Mouse (Mus musculus) heart, embryonic 14.5 days (tissue): ENCODE measurements around the gene Ess2. TPM values are rescaled to one million over a fixed set of nuclear protein-coding genes. Genes with fewer than 3 reads are reported as not detected.
"Not testable (repeated sequence)": the region's sequence is repeated elsewhere in the genome, so short reads cannot be mapped to it uniquely, and the experiment has no call there.

Experiments
- ATAC-seq: fragments of 200-750 bp; cut with Nextera tagmentation; 2 replicates; pipeline ENCODE4 v1.8.0; 2017; ENCODE audit warnings: low read depth, moderate TSS enrichment; ENCODE audit not compliant: insufficient number of reproducible peaks, insufficient read depth, low FRiP score
- H3K27ac ChIP-seq, 2 experiments: fragments of 200-500 bp in 1 of 2; fragments of 300-500 bp in 1 of 2; sonication (generic) in 1 of 2; replicated peaks in 1 of 2; 2 replicates each; pipeline ENCODE4 v1.5.1; 2012 to 2014; ENCODE audit warnings: low read depth in 2 of 2, low read length in 2 of 2, control low read depth in 1 of 2, mild to moderate bottlenecking in 1 of 2, mixed read lengths in 1 of 2; ENCODE audit not compliant: control insufficient read depth in 1 of 2, insufficient read depth in 1 of 2
- H3K27me3 ChIP-seq: fragments of 300-500 bp; sonication (generic); 2 replicates; pipeline ENCODE4 v1.6.1; 2014; ENCODE audit warnings: mild to moderate bottlenecking, low read length, control low read depth; ENCODE audit not compliant: control insufficient read depth, insufficient read depth
- H3K36me3 ChIP-seq: fragments of 300-500 bp; sonication (generic); 2 replicates; pipeline ENCODE4 v1.6.1; 2014; ENCODE audit warnings: mild to moderate bottlenecking, control low read depth, low read length, mixed read lengths; ENCODE audit not compliant: control insufficient read depth, insufficient read depth
- H3K4me1 ChIP-seq, 2 experiments: fragments of 200-500 bp in 1 of 2; fragments of 300-500 bp in 1 of 2; sonication (generic) in 1 of 2; 2 replicates each; pipeline ENCODE4 v1.6.1; 2012 to 2014; ENCODE audit warnings: low read length in 2 of 2, control low read depth in 1 of 2, mixed read lengths in 1 of 2; ENCODE audit not compliant: control insufficient read depth in 2 of 2, insufficient read depth in 2 of 2
- H3K4me2 ChIP-seq: fragments of 300-500 bp; sonication (generic); 2 replicates; pipeline ENCODE4 v1.6.1; 2014; ENCODE audit warnings: mild to moderate bottlenecking, low read length
- H3K4me3 ChIP-seq, 2 experiments: fragments of 200-500 bp in 1 of 2; fragments of 300-500 bp in 1 of 2; sonication (generic) in 1 of 2; 2 replicates each; pipeline ENCODE4 v1.5.1; 2012 to 2014; ENCODE audit warnings: low read length in 2 of 2, mild to moderate bottlenecking in 2 of 2, control low read depth in 1 of 2, low read depth in 1 of 2, moderate library complexity in 1 of 2; ENCODE audit not compliant: control insufficient read depth in 1 of 2, insufficient read depth in 1 of 2
- H3K9ac ChIP-seq: fragments of 300-500 bp; sonication (generic); 2 replicates; pipeline ENCODE4 v1.6.1; 2014; ENCODE audit warnings: mild to moderate bottlenecking, low read length
- H3K9me3 ChIP-seq: fragments of 300-500 bp; sonication (generic); 2 replicates; pipeline ENCODE4 v1.6.1; 2016; ENCODE audit warnings: low read length, control low read depth; ENCODE audit not compliant: control insufficient read depth
- whole genome bisulfite sequencing: fragments of 180-500 bp; shearing (Covaris S2); extraction: QIAGEN DNeasy Blood & Tissue Kit; methylation state at CpG from one replicate; pipeline ENCODE4 v1.1.7; 2014; 5-methylcytosine and 5-hydroxymethylcytosine counted together
- polyA plus RNA-seq: library from polyadenylated mRNA; unstranded; fragments of >200 nt; fragmentation: Nextera tagmentation; extraction: Ambion mirVana; gene quantifications from 2 replicates; pipeline ENCODE4 v1.2.1, GENCODE M21; 2014

The Ess2 gene
- polyA plus RNA-seq = 25.0 and 27.4 TPM in 2 replicates

DNA sequence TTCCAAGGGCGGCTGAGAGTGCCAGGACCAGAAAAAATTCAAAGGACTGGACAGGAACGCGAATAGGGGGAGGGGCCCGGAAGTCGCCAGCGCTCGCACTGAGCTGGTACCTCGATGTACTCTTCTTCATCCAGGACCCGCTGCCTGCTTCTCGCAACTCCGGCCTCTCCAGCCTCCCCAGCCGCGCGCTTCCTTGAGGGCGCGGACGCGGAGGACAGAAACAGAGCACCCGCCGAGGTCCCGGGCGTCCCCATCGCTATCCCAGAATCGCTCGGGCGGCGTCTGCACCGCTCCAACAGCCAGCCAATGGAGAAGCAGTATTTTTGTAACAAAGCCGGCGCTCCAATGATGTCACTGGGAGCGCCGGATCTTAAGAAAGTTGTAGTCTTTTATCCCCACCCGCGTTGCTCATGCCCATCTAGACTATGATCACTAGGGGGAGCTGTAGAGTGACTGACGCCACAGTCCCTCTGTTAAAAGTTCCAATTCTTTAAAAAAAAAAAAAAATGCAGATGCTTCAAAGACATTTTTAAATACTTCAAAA, at the start of gene Ess2:
TSS of gene Ess2 (minus strand) at position 297 of the 544 bp plus-strand sequence.
- under 1% methylated on average over 35 of the region's 35 CpGs for WGBS
- ATAC-seq = peak; percentile 86
- peak within 1 kb of the TSS; percentile 79 for H3K9ac ChIP-seq

DNA sequence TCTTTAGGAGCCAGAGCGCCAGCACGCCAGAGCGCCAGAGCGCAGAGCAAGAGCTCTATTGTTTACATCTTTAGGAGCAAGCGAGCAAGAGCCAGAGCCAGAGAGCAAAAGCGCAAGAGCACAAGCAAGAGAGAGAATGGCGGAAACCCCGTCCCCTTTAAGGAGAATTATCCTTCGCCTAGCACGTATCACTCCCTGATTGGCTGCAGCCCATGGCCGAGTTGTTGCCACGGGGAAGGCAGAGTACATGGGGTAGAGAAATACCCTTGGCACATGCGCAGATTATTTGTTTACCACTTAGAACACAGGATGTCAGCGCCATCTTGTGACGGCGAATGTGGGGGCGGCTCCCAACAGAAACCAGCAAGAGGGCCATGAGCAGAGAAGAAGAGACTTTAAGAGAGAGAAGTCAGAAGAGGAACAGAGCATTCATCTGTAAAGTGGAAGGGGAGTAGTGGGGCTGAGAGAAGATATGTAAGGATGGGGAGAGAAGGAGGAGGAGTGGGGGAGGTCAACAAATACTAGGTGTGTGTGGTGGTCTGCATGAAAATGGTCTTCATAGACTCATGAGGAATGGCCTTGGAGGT, 45.0 kb upstream of the Ess2 start:
- not testable (repeated sequence) for H3K9me3 ChIP-seq, H3K4me2 ChIP-seq, H3K9ac ChIP-seq, H3K4me3 ChIP-seq, H3K27me3 ChIP-seq, H3K27ac ChIP-seq, ATAC-seq, H3K36me3 ChIP-seq, H3K4me1 ChIP-seq
- 96% methylated on average over 15 of the region's 17 CpGs for WGBS

More for the DNA sequence above, at the start of gene Ess2:
- peak within 1 kb of the TSS; percentile 76 to 98 for H3K4me3 ChIP-seq
- H3K27me3 ChIP-seq = peaks cover 46% of the 10 kb centered on the region
- H3K36me3 ChIP-seq = peaks cover 33% of the 10 kb centered on the region
- H3K9me3 ChIP-seq = no peaks in the 10 kb centered on the region
- peak within 1 kb of the TSS in 1 of 2 experiments; percentile 61; a peak in 2 of 4 replicates for H3K27ac ChIP-seq
- peaks cover 3 to 17% of the 10 kb centered on the region in 2 experiments for H3K4me1 ChIP-seq
- H3K4me2 ChIP-seq = peak within 1 kb of the TSS; percentile 89

DNA sequence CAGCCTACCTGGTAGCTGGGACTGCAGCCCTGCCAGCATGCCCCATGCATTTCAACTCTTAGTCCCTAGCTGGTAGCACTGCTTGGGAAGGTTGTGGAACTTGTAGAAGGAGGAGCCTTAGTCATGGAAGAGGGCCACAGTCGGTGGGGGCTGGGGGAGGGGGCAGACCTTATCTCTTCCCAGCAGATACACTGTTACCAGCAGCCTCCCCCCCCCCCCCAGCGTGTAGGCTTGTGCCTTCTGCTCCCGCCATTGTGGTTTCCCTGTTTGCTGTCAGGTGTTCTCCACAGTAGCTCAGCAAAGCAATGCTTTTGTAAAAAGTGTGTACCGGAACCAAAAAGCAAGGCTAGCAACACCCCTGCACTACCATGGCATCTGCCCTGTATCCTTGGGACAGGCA, 40.5 kb upstream of the Ess2 start:
- H3K4me1 ChIP-seq = no peaks in the 10 kb centered on the region
- H3K36me3 ChIP-seq = no peaks in the 10 kb centered on the region
- ATAC-seq = no peak
- WGBS = 68% methylated on average over 3 of the region's 4 CpGs
- no peak overlapping the region for H3K27ac ChIP-seq
- H3K4me3 ChIP-seq = no peak overlapping the region
- H3K9ac ChIP-seq = no peak overlapping the region
- no peak overlapping the region for H3K4me2 ChIP-seq
- no peaks in the 10 kb centered on the region for H3K27me3 ChIP-seq
- no peaks in the 10 kb centered on the region for H3K9me3 ChIP-seq

DNA sequence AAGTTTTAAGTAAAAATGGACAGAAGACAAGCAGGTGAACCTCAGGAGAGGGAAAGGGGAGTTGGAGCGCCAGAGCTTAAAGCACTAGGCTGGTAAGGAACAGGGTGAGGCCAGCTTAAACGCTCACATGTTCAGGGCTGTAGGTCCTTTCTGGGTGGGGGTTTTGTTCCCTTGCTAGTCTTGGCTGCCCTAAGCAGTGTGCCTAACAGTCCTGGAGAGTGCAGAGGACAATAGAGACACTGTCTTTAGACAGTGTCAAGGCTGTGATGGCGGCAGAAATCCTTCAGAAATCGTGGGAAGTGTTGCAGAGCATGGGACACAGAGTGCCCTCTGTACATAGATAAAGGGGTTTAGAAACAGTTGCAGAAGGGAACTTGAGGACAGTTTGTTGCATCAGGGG, 38.9 kb upstream of the Ess2 start:
- H3K9me3 ChIP-seq = no peaks in the 10 kb centered on the region
- H3K4me1 ChIP-seq = no peaks in the 10 kb centered on the region
- 67% methylated on average over 4 of the region's 4 CpGs for whole genome bisulfite sequencing
- H3K4me3 ChIP-seq = no peak overlapping the region
- H3K9ac ChIP-seq = no peak overlapping the region
- H3K4me2 ChIP-seq = no peak overlapping the region
- no peak for ATAC-seq
- no peaks in the 10 kb centered on the region for H3K27me3 ChIP-seq
- H3K36me3 ChIP-seq = no peaks in the 10 kb centered on the region
- no peak overlapping the region for H3K27ac ChIP-seq

DNA sequence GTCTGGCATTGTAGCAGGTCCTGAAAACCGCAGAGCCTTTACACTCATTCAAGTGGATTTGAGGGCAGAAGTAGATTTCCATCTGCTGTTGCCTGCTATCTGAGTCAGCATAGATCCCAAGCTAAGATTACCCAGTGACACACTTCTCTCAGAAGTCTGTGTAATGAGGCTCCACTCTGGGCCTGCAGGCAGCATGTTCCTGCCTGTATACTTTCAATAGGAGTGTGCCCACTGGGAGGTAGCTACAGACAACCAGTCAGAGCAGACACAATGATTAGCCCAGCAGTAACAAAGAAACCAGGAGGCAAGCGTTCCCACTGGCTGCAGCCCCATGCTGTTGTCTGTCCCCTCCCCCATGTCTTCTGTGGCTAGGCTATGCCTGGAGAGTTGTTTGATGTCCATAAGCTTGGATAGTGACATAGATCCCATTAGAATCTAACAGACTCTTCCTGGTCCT, 38.3 kb upstream of the Ess2 start:
- Histone ChIP-seq H3K9ac (no peak overlapping the region), H3K36me3 (no peaks in the 10 kb centered on the region), H3K4me1 (no peaks in the 10 kb centered on the region), H3K9me3 (no peaks in the 10 kb centered on the region), H3K4me2 (no peak overlapping the region), H3K4me3 (no peak overlapping the region), H3K27me3 (no peaks in the 10 kb centered on the region), H3K27ac (no peak overlapping the region)
- no peak for ATAC-seq
- 50% methylated on average over 2 of the region's 2 CpGs for WGBS

DNA sequence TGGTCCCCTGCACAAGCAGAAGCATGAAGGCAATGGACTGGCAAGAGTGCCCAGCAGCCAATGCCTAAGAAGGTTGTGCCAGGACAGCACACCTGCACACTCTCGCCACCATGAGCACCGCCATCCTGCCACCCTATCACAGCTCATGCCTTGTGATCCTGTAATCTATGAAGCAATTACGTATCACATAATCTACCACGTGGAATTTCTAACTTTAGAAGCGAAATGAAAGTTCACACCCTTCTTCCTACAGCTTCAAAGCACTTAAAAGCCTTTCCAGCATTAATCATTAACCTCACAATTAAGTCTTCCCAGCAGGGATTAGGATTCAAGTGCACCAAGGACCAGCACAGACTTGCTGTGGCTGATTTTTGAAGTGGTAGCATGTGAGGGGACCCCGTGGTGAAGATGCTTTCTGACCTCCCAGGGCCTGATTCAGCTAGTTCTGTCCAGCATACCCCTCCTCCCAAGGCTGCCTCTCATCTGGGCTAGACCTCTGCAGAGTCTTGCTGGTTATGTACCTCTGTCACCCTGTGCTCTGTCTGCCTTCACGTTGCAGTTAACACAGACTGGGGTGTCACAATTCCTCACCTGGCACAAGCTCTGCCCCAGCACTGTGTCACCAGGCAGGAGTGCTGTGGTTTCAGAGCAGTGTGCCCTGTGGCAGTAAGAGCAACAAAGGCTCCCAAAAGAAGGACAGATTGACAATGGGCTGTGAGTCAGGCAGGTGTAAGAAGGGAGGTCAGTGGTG, 34.1 kb upstream of the Ess2 start:
- WGBS = 44% methylated on average over 7 of the region's 7 CpGs
- no peaks in the 10 kb centered on the region for H3K4me1 ChIP-seq
- no peak overlapping the region for H3K27ac ChIP-seq
- H3K4me3 ChIP-seq = no peak overlapping the region
- no peaks in the 10 kb centered on the region for H3K36me3 ChIP-seq
- no peaks in the 10 kb centered on the region for H3K9me3 ChIP-seq
- no peak overlapping the region for H3K4me2 ChIP-seq
- H3K27me3 ChIP-seq = no peaks in the 10 kb centered on the region; the same call in 1 of the 2 replicates
- H3K9ac ChIP-seq = no peak overlapping the region
- ATAC-seq = no peak

DNA sequence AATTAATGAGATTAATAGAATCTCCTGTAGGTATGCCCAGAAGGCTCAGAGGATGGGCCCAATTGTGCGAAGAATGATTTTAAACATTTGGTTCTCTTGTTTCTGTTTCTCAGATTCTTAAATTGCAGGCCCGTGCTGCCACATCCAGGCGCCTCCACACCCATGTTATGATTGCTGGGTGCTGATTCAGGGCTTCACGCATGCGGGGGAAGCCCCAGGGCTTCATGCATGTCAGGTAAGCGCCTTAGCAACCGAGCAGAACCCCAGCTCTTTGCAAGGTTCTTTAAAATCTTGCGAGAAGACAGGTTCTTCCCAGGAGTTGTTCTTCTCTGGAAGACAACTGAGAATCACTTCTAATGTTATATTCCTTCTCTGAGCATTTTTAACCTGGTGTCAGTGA, 32.3 kb upstream of the Ess2 start:
- Histone ChIP-seq H3K9ac (no peak overlapping the region), H3K9me3 (no peaks in the 10 kb centered on the region), H3K27ac (no peak overlapping the region), H3K27me3 (no peaks in the 10 kb centered on the region; the same call in 1 of the 2 replicates), H3K4me1 (no peaks in the 10 kb centered on the region), H3K4me3 (no peak overlapping the region), H3K4me2 (no peak overlapping the region), H3K36me3 (no peaks in the 10 kb centered on the region)
- 55% methylated on average over 8 of the region's 8 CpGs for WGBS
- ATAC-seq = no peak
